Mouse (Mus musculus): ENCODE results near the gene Kif14. TPM values are rescaled to one million over a fixed set of nuclear protein-coding genes. Genes with fewer than 3 reads are reported as not detected.

The Kif14 gene
- total and polyA plus RNA-seq, 3 experiments, result 0.02 to 0.30 (median 0.08) TPM

DNA sequence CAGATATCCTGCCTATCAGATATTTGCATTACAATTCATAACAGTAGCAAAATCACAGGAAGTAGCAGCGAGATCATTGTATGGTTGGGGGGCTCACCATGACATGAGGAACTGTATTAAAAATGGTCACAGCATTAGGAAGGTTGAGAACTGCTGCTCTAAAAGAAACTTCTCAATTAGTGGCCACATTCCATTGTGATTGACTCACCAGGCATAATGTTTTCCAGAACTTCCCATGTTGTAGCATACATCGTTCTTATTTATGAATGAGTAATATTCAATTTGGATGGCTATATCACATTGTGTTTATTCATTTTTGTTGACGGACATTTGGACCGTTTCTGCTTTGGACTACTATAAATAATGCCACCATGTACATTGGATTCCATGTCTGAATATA, 101.5 kb downstream of the Kif14 start:
- intact Hi-C loops (cut with DNase I), result no loop called here
- 71% methylated on average over 4 of the region's 4 CpGs for WGBS

DNA sequence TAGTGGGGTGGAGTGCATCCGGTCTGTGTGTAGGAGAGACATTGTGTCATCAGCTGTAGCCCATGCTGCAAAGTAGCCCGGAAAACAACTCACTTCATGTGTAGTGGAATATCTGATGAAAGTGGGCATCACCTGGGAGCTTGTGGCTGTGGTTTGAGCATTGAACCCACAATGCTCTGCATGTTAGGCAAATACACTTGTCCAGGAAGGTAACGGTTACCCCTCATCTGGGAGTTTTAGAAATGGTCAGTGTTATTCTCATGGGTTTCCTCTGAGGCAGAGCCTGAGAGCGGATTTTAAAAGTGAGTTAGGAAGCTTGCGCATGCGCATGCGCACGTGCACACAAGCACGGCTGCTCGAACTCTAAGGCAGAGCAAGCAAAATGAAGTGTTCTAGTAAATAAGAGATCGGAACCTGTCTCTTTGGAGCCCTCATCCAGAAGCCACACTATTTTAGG, 102.6 kb downstream of the Kif14 start:
- TF ChIP-seq EP300 (IDR thresholded peaks at IDR 0.05; ENCODE audit: insufficient read depth, low read depth, low read length) (no peak), POLR2A (IDR thresholded peaks at IDR 0.05; ENCODE audit: insufficient read depth, low read depth, low read length) (no peak), CTCF (IDR thresholded peaks at IDR 0.05) (no peak)
- 93% methylated on average over 11 of the region's 11 CpGs for WGBS
- no peaks in the 10 kb centered on the region for H3K27me3 ChIP-seq (ENCODE audit: control insufficient read depth, insufficient read depth, low read length)

More for the DNA sequence above, 101.5 kb downstream of the Kif14 start:
- Histone ChIP-seq H3K27me3 (ENCODE audit: control insufficient read depth, insufficient read depth, low read length) (no peaks in the 10 kb centered on the region), H3K4me3 (no peak overlapping the region), H3K9ac (ENCODE audit: low read depth, low read length) (no peak overlapping the region), H3K79me2 (replicated peaks; ENCODE audit: control insufficient read depth, insufficient read depth, low read length) (no peaks in the 10 kb centered on the region), H3K4me1 (ENCODE audit: control insufficient read depth, insufficient read depth, low read length) (no peaks in the 10 kb centered on the region), H3K27ac (no peak overlapping the region), H3K36me3 (ENCODE audit: control insufficient read depth, insufficient read depth, low read length) (no peaks in the 10 kb centered on the region)
- DNase-seq, result no peak
- TF ChIP-seq POLR2A (IDR thresholded peaks at IDR 0.05; ENCODE audit: insufficient read depth, low read depth, low read length) (no peak), CTCF (IDR thresholded peaks at IDR 0.05) (no peak), EP300 (IDR thresholded peaks at IDR 0.05; ENCODE audit: insufficient read depth, low read depth, low read length) (no peak)

GRCm38 (mm10) chr1:136569206-136569605, 103.1 kb downstream of the Kif14 start:
- no peak for DNase-seq
- no peaks in the 10 kb centered on the region for H3K4me1 ChIP-seq (ENCODE audit: control insufficient read depth, insufficient read depth, low read length)
- TF ChIP-seq EP300 (IDR thresholded peaks at IDR 0.05; ENCODE audit: insufficient read depth, low read depth, low read length), result no peak
- TF ChIP-seq CTCF (IDR thresholded peaks at IDR 0.05), result no peak
- TF ChIP-seq POLR2A (IDR thresholded peaks at IDR 0.05; ENCODE audit: insufficient read depth, low read depth, low read length), result no peak
- H3K79me2 ChIP-seq (replicated peaks; ENCODE audit: control insufficient read depth, insufficient read depth, low read length), result no peaks in the 10 kb centered on the region
- no peaks in the 10 kb centered on the region for H3K36me3 ChIP-seq (ENCODE audit: control insufficient read depth, insufficient read depth, low read length)
- H3K9ac ChIP-seq (ENCODE audit: low read depth, low read length), result no peak overlapping the region
- H3K4me3 ChIP-seq, result no peak overlapping the region
- intact Hi-C loops (cut with DNase I), result no loop called here
- no peak overlapping the region for H3K27ac ChIP-seq
- no peaks in the 10 kb centered on the region for H3K27me3 ChIP-seq (ENCODE audit: control insufficient read depth, insufficient read depth, low read length)
- WGBS, result 86% methylated on average over 8 of the region's 8 CpGs

More for the DNA sequence above, 102.6 kb downstream of the Kif14 start:
- DNase-seq, result no peak
- Histone ChIP-seq H3K36me3 (ENCODE audit: control insufficient read depth, insufficient read depth, low read length) (no peaks in the 10 kb centered on the region), H3K27ac (no peak overlapping the region), H3K9ac (ENCODE audit: low read depth, low read length) (no peak overlapping the region), H3K79me2 (replicated peaks; ENCODE audit: control insufficient read depth, insufficient read depth, low read length) (no peaks in the 10 kb centered on the region), H3K4me3 (no peak overlapping the region), H3K4me1 (ENCODE audit: control insufficient read depth, insufficient read depth, low read length) (no peaks in the 10 kb centered on the region)
- intact Hi-C loops (cut with DNase I), result no loop called here

DNA sequence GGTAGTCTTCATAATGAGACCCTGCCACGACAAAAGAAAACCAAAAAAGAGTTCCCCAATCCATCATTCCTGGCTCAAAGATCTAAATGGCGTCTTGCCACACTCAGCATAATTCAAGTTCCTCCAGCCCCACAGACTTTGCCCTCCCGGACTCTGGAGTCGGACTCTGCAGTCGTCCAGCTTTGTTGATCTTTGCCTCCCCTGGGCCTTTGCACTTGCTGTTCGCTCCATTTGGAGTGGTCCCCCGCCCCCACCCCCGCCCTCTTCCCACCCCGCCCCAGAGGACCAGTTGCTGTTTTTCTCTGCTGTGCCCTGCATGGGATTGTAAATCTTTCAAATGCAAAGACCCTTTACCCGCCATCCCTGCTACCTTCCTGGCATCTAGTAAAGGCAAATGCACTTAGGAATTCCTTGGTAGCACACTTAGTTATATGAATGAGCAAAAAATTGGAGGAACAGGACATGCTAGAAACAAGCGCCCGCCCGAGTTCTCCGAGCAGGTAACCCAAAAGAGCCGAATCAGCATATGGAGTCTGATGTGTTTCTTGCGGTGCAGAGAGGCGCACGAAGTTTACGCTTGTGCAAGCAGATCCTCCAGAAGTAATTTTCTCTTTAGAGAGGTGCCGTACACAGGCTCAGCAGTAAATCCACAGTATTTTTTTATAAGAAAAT, 103.6 kb downstream of the Kif14 start:
- H3K4me1 ChIP-seq (ENCODE audit: control insufficient read depth, insufficient read depth, low read length), result no peaks in the 10 kb centered on the region
- intact Hi-C loops (cut with DNase I), result no loop called here
- no peak overlapping the region for H3K27ac ChIP-seq
- no peaks in the 10 kb centered on the region for H3K27me3 ChIP-seq (ENCODE audit: control insufficient read depth, insufficient read depth, low read length)
- H3K36me3 ChIP-seq (ENCODE audit: control insufficient read depth, insufficient read depth, low read length), result no peaks in the 10 kb centered on the region
- H3K4me3 ChIP-seq, result no peak overlapping the region
- H3K9ac ChIP-seq (ENCODE audit: low read depth, low read length), result no peak overlapping the region
- no peaks in the 10 kb centered on the region for H3K79me2 ChIP-seq (replicated peaks; ENCODE audit: control insufficient read depth, insufficient read depth, low read length)
- no peak for TF ChIP-seq CTCF (IDR thresholded peaks at IDR 0.05)
- no peak for TF ChIP-seq POLR2A (IDR thresholded peaks at IDR 0.05; ENCODE audit: insufficient read depth, low read depth, low read length)
- no peak for TF ChIP-seq EP300 (IDR thresholded peaks at IDR 0.05; ENCODE audit: insufficient read depth, low read depth, low read length)
- 57% methylated on average over 20 of the region's 20 CpGs for WGBS
- DNase-seq, result no peak

DNA sequence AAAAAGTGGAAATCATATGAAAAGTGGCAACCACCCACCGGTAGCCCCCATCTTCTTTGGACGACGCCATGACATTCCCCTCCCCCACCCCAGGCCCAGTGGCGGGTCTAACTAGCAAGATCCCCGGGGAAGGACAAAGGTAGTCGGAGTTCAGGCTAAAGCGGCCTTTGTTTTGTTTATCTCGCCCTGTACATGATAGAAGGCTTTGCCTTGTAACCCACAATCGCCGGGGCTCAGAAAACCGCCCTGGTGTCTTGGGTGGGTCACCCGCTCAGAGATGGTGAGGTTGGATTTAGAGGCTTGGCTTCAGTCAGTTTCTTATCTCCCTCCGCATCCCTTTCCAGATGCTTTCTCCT, 104.1 kb downstream of the Kif14 start:
- no peak for DNase-seq
- H3K36me3 ChIP-seq (ENCODE audit: control insufficient read depth, insufficient read depth, low read length), result no peaks in the 10 kb centered on the region
- H3K27me3 ChIP-seq (ENCODE audit: control insufficient read depth, insufficient read depth, low read length), result no peaks in the 10 kb centered on the region
- intact Hi-C loops (cut with DNase I), result no loop called here
- no peak overlapping the region for H3K9ac ChIP-seq (ENCODE audit: low read depth, low read length)
- H3K27ac ChIP-seq, result no peak overlapping the region
- TF ChIP-seq CTCF (IDR thresholded peaks at IDR 0.05) (no peak), POLR2A (IDR thresholded peaks at IDR 0.05; ENCODE audit: insufficient read depth, low read depth, low read length) (no peak), EP300 (IDR thresholded peaks at IDR 0.05; ENCODE audit: insufficient read depth, low read depth, low read length) (no peak)
- no peaks in the 10 kb centered on the region for H3K79me2 ChIP-seq (replicated peaks; ENCODE audit: control insufficient read depth, insufficient read depth, low read length)
- WGBS, result 22% methylated on average over 13 of the region's 13 CpGs
- no peak overlapping the region for H3K4me3 ChIP-seq
- H3K4me1 ChIP-seq (ENCODE audit: control insufficient read depth, insufficient read depth, low read length), result no peaks in the 10 kb centered on the region

GRCm38 (mm10) chr1:136570976-136571375, 104.8 kb downstream of the Kif14 start:
- TF ChIP-seq EP300 (IDR thresholded peaks at IDR 0.05; ENCODE audit: insufficient read depth, low read depth, low read length) (no peak), POLR2A (IDR thresholded peaks at IDR 0.05; ENCODE audit: insufficient read depth, low read depth, low read length) (no peak), CTCF (IDR thresholded peaks at IDR 0.05) (no peak)
- intact Hi-C loops (cut with DNase I), result no loop called here
- DNase-seq, result no peak
- 91% methylated on average over 9 of the region's 9 CpGs for WGBS
- Histone ChIP-seq H3K27ac (no peak overlapping the region), H3K79me2 (replicated peaks; ENCODE audit: control insufficient read depth, insufficient read depth, low read length) (no peaks in the 10 kb centered on the region), H3K4me3 (no peak overlapping the region), H3K9ac (ENCODE audit: low read depth, low read length) (no peak overlapping the region), H3K27me3 (ENCODE audit: control insufficient read depth, insufficient read depth, low read length) (no peaks in the 10 kb centered on the region), H3K36me3 (ENCODE audit: control insufficient read depth, insufficient read depth, low read length) (no peaks in the 10 kb centered on the region), H3K4me1 (ENCODE audit: control insufficient read depth, insufficient read depth, low read length) (no peaks in the 10 kb centered on the region)

Measured in heart, adult 2 months (tissue).